Comparison of ENCODE assay signal across 8 mouse cellular contexts in genomic region chr2:23067552-23068369, GRCm38 (mm10). TPM values are rescaled to one million over a fixed set of nuclear protein-coding genes. Genes with fewer than 3 reads are reported as not detected.
DNase-seq lines count a peak whose midpoint lies in the region; ATAC-seq and TF ChIP-seq lines count a peak whose summit lies in the region.

Gene Acbd5, plus strand, starts transcription at chr2:23068167.

- H3K27me3 ChIP-seq in embryonic facial prominence, embryonic 14.5 days (replicated peaks; ENCODE audit: control insufficient read depth, insufficient read depth, low read length) = no peaks in the 10 kb centered on the region
- H3K27me3 ChIP-seq in heart, adult 2 months (ENCODE audit: control insufficient read depth, insufficient read depth, low read length) = no peaks in the 10 kb centered on the region
- H3K27me3 ChIP-seq in limb, embryonic 13.5 days = no peaks in the 10 kb centered on the region
- no peaks in the 10 kb centered on the region for H3K27me3 ChIP-seq in midbrain, embryonic 16.5 days (ENCODE audit: control insufficient read depth, insufficient read depth, low read depth, low read length)

- H3K4me1 ChIP-seq in embryonic facial prominence, embryonic 14.5 days (ENCODE audit: control insufficient read depth, insufficient read depth, low read length) = no peaks in the 10 kb centered on the region
- no peaks in the 10 kb centered on the region for H3K4me1 ChIP-seq in heart, adult 2 months (ENCODE audit: control insufficient read depth, insufficient read depth, low read length)
- H3K4me1 ChIP-seq in limb, embryonic 13.5 days = peaks cover 7% of the 10 kb centered on the region
- H3K4me1 ChIP-seq in midbrain, embryonic 16.5 days (ENCODE audit: control insufficient read depth, insufficient read depth, low read length) = peaks cover 17% of the 10 kb centered on the region

- intact Hi-C loops in heart, adult 2 months (cut with DNase I) = loop anchor here (1.0 to 2.0 kb wide), 3 partner anchors 27 to 172 kb away; partner anchors contain the start of genes Abi1, Mastl, Pdss1 and Yme1l1

- peak within 1 kb of the TSS; percentile 96 for H3K4me2 ChIP-seq in embryonic facial prominence, embryonic 14.5 days (ENCODE audit: low read depth, low read length)
- peak within 1 kb of the TSS; percentile 97 for H3K4me2 ChIP-seq in limb, embryonic 13.5 days (replicated peaks)
- peak within 1 kb of the TSS; percentile 92 for H3K4me2 ChIP-seq in midbrain, embryonic 16.5 days (ENCODE audit: low read length)

- 0 out of 2 replicates have a peak, but pooled peaks cover 4% of the 10 kb centered on the region for H3K36me3 ChIP-seq in embryonic facial prominence, embryonic 14.5 days (ENCODE audit: control insufficient read depth, insufficient read depth, low read length)
- H3K36me3 ChIP-seq in heart, adult 2 months (ENCODE audit: control insufficient read depth, insufficient read depth, low read length) = peaks cover 5% of the 10 kb centered on the region
- H3K36me3 ChIP-seq in limb, embryonic 13.5 days = no peaks in the 10 kb centered on the region; the same call in 1 of the 2 replicates
- H3K36me3 ChIP-seq in midbrain, embryonic 16.5 days (ENCODE audit: control insufficient read depth, insufficient read depth, low read length) = no peaks in the 10 kb centered on the region

- 0 out of 2 replicates have a peak, but pooled peaks have one; percentile 8 for TF ChIP-seq CTCF in heart, adult 2 months (IDR thresholded peaks at IDR 0.05)

- peak; percentile 89 for TF ChIP-seq POLR2A in heart, adult 2 months (IDR thresholded peaks at IDR 0.05; ENCODE audit: insufficient read depth, low read depth, low read length)

- peak; percentile 97 for DNase-seq in 3T3-L1 (ENCODE audit: low read depth, low spot score)
- peak; percentile 76 to 88 for DNase-seq in adrenal gland, postnatal 4 days (ENCODE audit: low spot score in 2 of 2)
- DNase-seq in embryonic facial prominence, embryonic 14.5 days (ENCODE audit: low spot score) = peak; percentile 99
- DNase-seq in heart, adult 2 months = peak; percentile 94 to 97
- peak; percentile 96 to 97 for DNase-seq in kidney, adult 8-10 months
- DNase-seq in spleen, postnatal 10 days (ENCODE audit: low spot score in 2 of 2) = peak; percentile 88 to 95

- H3K9me3 ChIP-seq in embryonic facial prominence, embryonic 14.5 days (ENCODE audit: control insufficient read depth, low read length) = no peaks in the 10 kb centered on the region
- H3K9me3 ChIP-seq in limb, embryonic 13.5 days = no peaks in the 10 kb centered on the region
- no peaks in the 10 kb centered on the region; the same call in 1 of the 2 replicates for H3K9me3 ChIP-seq in midbrain, embryonic 16.5 days (replicated peaks; ENCODE audit: control insufficient read depth, low read length, poor library complexity, severe bottlenecking)

- peak; percentile 79 for TF ChIP-seq EP300 in heart, adult 2 months (IDR thresholded peaks at IDR 0.05; ENCODE audit: insufficient read depth, low read depth, low read length)

- H3K27ac ChIP-seq in embryonic facial prominence, embryonic 14.5 days (replicated peaks; ENCODE audit: low read depth, low read length) = peak within 1 kb of the TSS; percentile 98
- peak within 1 kb of the TSS; percentile 97 for H3K27ac ChIP-seq in heart, adult 2 months
- H3K27ac ChIP-seq in limb, embryonic 13.5 days = peak within 1 kb of the TSS; percentile 97
- H3K27ac ChIP-seq in midbrain, embryonic 16.5 days (ENCODE audit: low read length) = peak within 1 kb of the TSS; percentile 93

- peak; percentile 95 for ATAC-seq in embryonic facial prominence, embryonic 14.5 days (ENCODE audit: low read depth)
- ATAC-seq in limb, embryonic 13.5 days (ENCODE audit: low FRiP score, low read depth) = peak; percentile 94
- peak; percentile 97 for ATAC-seq in midbrain, embryonic 16.5 days

- peak within 1 kb of the TSS; percentile 81 for H3K9ac ChIP-seq in embryonic facial prominence, embryonic 14.5 days (ENCODE audit: low read depth, low read length)
- peak within 1 kb of the TSS; percentile 97 for H3K9ac ChIP-seq in heart, adult 2 months (ENCODE audit: low read depth, low read length)
- H3K9ac ChIP-seq in limb, embryonic 13.5 days = peak within 1 kb of the TSS; percentile 88
- H3K9ac ChIP-seq in midbrain, embryonic 16.5 days (ENCODE audit: low read depth, low read length) = peak within 1 kb of the TSS; percentile 80

- WGBS in embryonic facial prominence, embryonic 14.5 days = 3% methylated on average over 31 of the region's 34 CpGs
- WGBS in heart, adult 2 months = 3% methylated on average over 34 of the region's 34 CpGs
- WGBS in limb, embryonic 13.5 days = 2% methylated on average over 34 of the region's 34 CpGs
- 2% methylated on average over 34 of the region's 34 CpGs for WGBS in midbrain, embryonic 16.5 days

- peak within 1 kb of the TSS; percentile 72 for H3K4me3 ChIP-seq in embryonic facial prominence, embryonic 14.5 days (ENCODE audit: low read depth, low read length)
- peak within 1 kb of the TSS; percentile 89 for H3K4me3 ChIP-seq in heart, adult 2 months
- H3K4me3 ChIP-seq in limb, embryonic 13.5 days = peak within 1 kb of the TSS; percentile 73
- H3K4me3 ChIP-seq in midbrain, embryonic 16.5 days (ENCODE audit: low read depth, low read length) = peak within 1 kb of the TSS; percentile 59

- H3K79me2 ChIP-seq in heart, adult 2 months (replicated peaks; ENCODE audit: control insufficient read depth, insufficient read depth, low read length) = no peaks in the 10 kb centered on the region

RNA-seq across cellular contexts. Expression of gene Acbd5, which starts in this region (rescaled TPM):
- 10 to 100 TPM; 73.3 to 73.4 TPM for total RNA-seq in adrenal gland, postnatal 4 days (2021)
- polyA plus RNA-seq in embryonic facial prominence, embryonic 14.5 days (2014; fragmentation: Nextera tagmentation; extraction: Ambion mirVana) = 27.1 and 28.8 TPM in 2 replicates
- 10 to 100 TPM; 26.5 to 28.0 TPM for total RNA-seq in heart, adult 2 months (2021)
- polyA plus RNA-seq in heart, adult 2 months (2012; rRNA removed) = 4.1 and 7.0 TPM in 2 replicates
- polyA plus RNA-seq in limb, embryonic 13.5 days (2015; fragmentation: Nextera tagmentation; extraction: Ambion mirVana) = 38.1 and 39.5 TPM in 2 replicates
- polyA plus RNA-seq in midbrain, embryonic 16.5 days (2015; fragmentation: Nextera tagmentation; extraction: Ambion mirVana) = 80.2 and 80.6 TPM in 2 replicates

Comparison
In these comparisons a context has a peak if more than half of its experiments do, and no peak if none do; other contexts are left out.
1. Peak in every context shown above with its lines: DNase-seq, ATAC-seq, H3K4me3 ChIP-seq and H3K27ac ChIP-seq.